Mouse (Mus musculus) embryonic facial prominence, embryonic 15.5 days (tissue): ENCODE measurements around the gene Gpcpd1. TPM values are rescaled to one million over a fixed set of nuclear protein-coding genes. Genes with fewer than 3 reads are reported as not detected.

Source experiments
- ATAC-seq: fragments of 200-750 bp; cut with Nextera tagmentation; 2 replicates; pipeline ENCODE4 v1.8.0; 2017; ENCODE audit warnings: low read depth, moderate TSS enrichment; ENCODE audit not compliant: insufficient number of reproducible peaks, low FRiP score, low TSS enrichment
- H3K27ac ChIP-seq: fragments of 300-500 bp; sonication (generic); replicated peaks from 2 replicates; pipeline ENCODE4 v1.5.1; 2015; ENCODE audit warnings: mild to moderate bottlenecking, inconsistent platforms
- H3K27me3 ChIP-seq: fragments of 300-500 bp; sonication (generic); 2 replicates; pipeline ENCODE4 v1.6.1; 2015; ENCODE audit warnings: inconsistent platforms
- H3K36me3 ChIP-seq: fragments of 300-500 bp; sonication (generic); 2 replicates; pipeline ENCODE4 v1.6.1; 2015; ENCODE audit warnings: mild to moderate bottlenecking, inconsistent platforms
- H3K4me1 ChIP-seq: fragments of 300-500 bp; sonication (generic); 2 replicates; pipeline ENCODE4 v1.6.1; 2015; ENCODE audit warnings: inconsistent platforms
- H3K4me2 ChIP-seq: fragments of 300-500 bp; sonication (generic); replicated peaks from 2 replicates; pipeline ENCODE4 v1.6.1; 2015; ENCODE audit warnings: mild to moderate bottlenecking, inconsistent platforms
- H3K4me3 ChIP-seq: fragments of 300-500 bp; sonication (generic); replicated peaks from 2 replicates; pipeline ENCODE4 v1.5.1; 2015; ENCODE audit warnings: mild to moderate bottlenecking, inconsistent platforms
- H3K9ac ChIP-seq: fragments of 300-500 bp; sonication (generic); 2 replicates; pipeline ENCODE4 v1.6.1; 2015; ENCODE audit warnings: inconsistent platforms
- H3K9me3 ChIP-seq: fragments of 300-500 bp; sonication (generic); replicated peaks from 2 replicates; pipeline ENCODE4 v1.6.1; 2016; ENCODE audit warnings: inconsistent platforms
- WGBS: fragments of 180-500 bp; shearing (Covaris S2); methylation state at CpG from one replicate; pipeline ENCODE4 v1.1.7; 2015; 5-methylcytosine and 5-hydroxymethylcytosine counted together
- polyA plus RNA-seq: library from polyadenylated mRNA; unstranded; fragments of >200 nt; fragmentation: Nextera tagmentation; extraction: Ambion mirVana; gene quantifications from 2 replicates; pipeline ENCODE4 v1.2.1, GENCODE M21; 2015

Gene Gpcpd1
- polyA plus RNA-seq, 1 experiment from 2014 or later, result 48.3 TPM

DNA sequence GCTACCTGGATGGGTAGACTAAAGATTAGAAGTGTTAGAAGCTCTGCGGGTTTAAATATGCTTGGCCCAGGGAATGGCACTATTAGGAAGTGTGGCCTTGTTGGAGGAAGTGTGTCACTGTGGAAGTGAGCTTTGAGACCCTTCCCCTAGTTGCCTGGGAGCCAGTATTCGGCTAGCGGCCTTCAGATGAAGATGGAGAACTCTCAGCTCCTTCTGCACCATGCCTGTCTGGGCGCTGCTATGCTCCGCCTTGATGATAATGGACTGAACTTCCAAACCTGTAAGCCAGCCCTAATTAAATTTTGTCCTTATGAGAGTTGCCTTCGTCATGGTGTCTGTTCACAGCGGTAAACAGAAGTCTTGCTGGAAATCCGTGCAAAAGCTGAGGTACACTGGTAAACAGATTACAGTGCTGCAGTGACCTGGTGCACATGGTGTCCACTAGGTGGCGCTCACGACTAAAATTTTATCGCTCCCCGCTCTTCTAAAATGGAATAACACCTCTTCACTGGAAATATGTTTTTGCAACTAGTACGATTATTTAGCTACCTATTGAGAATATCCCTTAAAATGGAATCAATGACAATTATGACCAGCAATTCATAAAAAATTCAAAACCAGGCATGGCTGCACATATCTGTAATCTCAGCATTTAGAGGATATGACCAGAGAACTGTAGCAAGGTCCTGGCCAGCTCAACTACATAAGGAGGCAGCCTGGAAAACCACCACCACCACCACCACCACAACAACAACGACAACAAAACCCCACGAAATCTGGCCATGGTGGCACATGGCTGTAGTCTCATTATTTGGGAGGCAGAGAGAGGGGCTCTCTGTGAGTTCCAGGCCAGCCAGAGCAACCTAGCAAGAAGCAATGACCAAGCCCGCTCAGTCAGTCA, 71.1 kb downstream of the Gpcpd1 start:
- Histone ChIP-seq H3K4me1 (peaks cover 13% of the 10 kb centered on the region), H3K9ac (no peak overlapping the region), H3K27ac (no peak overlapping the region), H3K9me3 (no peaks in the 10 kb centered on the region), H3K4me2 (no peak overlapping the region), H3K27me3 (no peaks in the 10 kb centered on the region), H3K36me3 (no peaks in the 10 kb centered on the region), H3K4me3 (no peak overlapping the region)
- WGBS, result 31% methylated on average over 16 of the region's 16 CpGs
- no peak for ATAC-seq

DNA sequence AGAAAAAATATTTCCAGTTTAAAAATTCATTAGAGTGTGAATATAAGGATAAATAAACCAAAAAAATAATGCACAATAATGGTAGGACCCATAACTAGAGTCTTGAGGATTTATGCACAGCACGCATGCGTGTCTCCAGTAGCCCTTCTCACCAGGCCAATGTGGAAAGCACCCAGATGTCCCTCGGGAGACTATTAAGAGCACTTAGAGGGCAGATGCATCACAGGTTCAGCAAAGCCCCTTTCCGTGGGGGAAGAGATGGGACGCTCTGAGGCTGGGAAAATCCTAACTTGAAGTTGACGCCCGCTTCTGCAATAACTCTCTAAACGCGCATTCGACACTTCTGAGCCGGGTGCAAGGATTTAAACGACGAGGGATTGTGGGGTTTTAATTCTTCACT, 71.9 kb downstream of the Gpcpd1 start:
- H3K4me2 ChIP-seq, result no peak overlapping the region
- no peak overlapping the region for H3K4me3 ChIP-seq
- no peak for ATAC-seq
- 85% methylated on average over 13 of the region's 13 CpGs for WGBS
- H3K36me3 ChIP-seq, result no peaks in the 10 kb centered on the region
- H3K27me3 ChIP-seq, result no peaks in the 10 kb centered on the region
- H3K9me3 ChIP-seq, result no peaks in the 10 kb centered on the region
- no peak overlapping the region for H3K9ac ChIP-seq
- H3K27ac ChIP-seq, result no peak overlapping the region
- H3K4me1 ChIP-seq, result peaks cover 13% of the 10 kb centered on the region

DNA sequence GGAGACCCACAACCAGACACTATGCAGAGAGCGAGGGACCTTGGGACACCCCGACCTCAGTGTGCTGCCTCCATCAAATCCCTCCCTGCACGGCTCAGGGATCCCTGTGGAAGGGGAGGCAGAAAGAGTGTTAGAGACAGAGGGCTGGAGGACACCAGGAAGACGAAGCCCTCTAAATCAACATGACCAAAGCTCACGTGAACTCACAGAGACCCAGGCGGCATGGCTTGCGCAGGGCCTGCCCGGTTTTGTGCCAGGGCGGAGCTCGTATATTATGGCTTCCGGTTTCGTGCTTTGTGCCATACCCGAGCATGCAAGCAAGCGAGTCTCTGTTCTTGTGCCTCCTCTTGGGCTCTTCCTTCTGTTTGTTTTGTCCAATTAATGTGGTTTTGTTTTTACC, 72.5 kb downstream of the Gpcpd1 start:
- H3K4me2 ChIP-seq, result no peak overlapping the region
- H3K27me3 ChIP-seq, result no peaks in the 10 kb centered on the region
- peaks cover 13% of the 10 kb centered on the region for H3K4me1 ChIP-seq
- H3K27ac ChIP-seq, result no peak overlapping the region
- H3K36me3 ChIP-seq, result no peaks in the 10 kb centered on the region
- no peaks in the 10 kb centered on the region for H3K9me3 ChIP-seq
- no peak for ATAC-seq
- no peak overlapping the region for H3K4me3 ChIP-seq
- no peak overlapping the region for H3K9ac ChIP-seq
- WGBS, result 87% methylated on average over 14 of the region's 14 CpGs

DNA sequence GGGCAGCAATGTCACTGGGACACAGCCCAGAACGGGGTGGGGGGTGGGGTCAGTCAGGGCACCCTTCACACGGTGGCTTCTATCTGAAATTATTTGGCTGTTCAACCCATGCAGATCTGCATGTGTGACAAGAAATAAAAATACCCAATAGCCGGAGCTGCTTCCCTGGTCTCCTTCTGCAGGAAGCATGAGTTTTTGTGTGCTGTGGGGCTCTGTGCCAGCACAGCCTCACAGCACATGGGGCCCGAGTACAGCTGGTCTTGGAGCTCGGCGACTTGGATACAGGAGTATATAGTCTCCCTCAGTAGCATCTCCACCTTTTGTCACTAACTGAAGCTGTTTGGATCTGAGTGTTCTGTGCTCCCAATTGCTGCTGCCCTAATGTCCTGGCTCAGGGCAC, 73.2 kb downstream of the Gpcpd1 start:
- H3K27me3 ChIP-seq, result no peaks in the 10 kb centered on the region
- H3K9me3 ChIP-seq, result no peaks in the 10 kb centered on the region
- peaks cover 13% of the 10 kb centered on the region for H3K4me1 ChIP-seq
- H3K4me3 ChIP-seq, result no peak overlapping the region
- no peaks in the 10 kb centered on the region for H3K36me3 ChIP-seq
- H3K4me2 ChIP-seq, result no peak overlapping the region
- ATAC-seq, result no peak
- WGBS, result 45% methylated on average over 6 of the region's 6 CpGs
- no peak overlapping the region for H3K27ac ChIP-seq
- no peak overlapping the region for H3K9ac ChIP-seq

DNA sequence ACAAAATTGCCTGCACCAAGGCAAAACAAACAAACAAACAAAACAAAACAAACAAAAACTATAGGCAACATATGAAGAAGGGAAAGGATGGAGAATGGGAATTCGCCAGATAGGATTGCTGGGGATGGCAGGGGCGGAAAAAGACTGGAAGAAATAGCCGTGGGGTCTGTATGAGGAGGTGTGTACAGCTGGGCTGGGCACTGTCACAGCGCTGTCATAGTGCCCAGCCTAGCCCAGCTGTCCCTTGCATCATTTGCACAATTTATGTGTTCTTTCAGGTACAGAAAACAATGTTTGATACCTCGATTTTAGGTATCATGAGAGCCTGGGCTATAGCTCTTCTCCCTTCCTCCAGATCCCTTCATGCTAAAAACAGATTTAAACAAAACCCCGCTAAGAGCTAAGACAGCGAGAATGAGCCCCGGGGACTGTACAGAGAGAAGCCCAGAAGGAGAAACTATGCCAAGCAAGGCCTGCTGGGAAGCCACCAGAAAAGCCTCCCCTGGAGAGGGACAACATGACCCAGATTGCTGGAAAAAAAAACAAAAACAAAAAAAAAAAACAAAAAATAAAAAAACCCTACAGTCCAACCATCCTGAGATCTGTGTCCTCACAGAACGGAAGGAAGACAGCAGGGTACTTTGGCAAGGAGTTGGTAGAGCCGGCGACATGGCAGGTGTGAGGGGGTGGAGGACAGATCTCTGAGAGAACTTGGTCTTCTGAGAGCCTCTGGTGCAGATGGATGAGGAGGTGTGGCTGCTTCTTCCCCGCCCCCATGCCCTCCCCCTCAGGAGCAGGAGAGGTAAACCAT, 74.0 kb downstream of the Gpcpd1 start:
- ATAC-seq, result no peak
- no peak overlapping the region for H3K9ac ChIP-seq
- no peaks in the 10 kb centered on the region for H3K9me3 ChIP-seq
- no peaks in the 10 kb centered on the region for H3K27me3 ChIP-seq
- H3K4me2 ChIP-seq, result no peak overlapping the region
- no peaks in the 10 kb centered on the region for H3K36me3 ChIP-seq
- no peak overlapping the region for H3K27ac ChIP-seq
- WGBS, result 61% methylated on average over 12 of the region's 12 CpGs
- peaks cover 13% of the 10 kb centered on the region for H3K4me1 ChIP-seq
- no peak overlapping the region for H3K4me3 ChIP-seq

DNA sequence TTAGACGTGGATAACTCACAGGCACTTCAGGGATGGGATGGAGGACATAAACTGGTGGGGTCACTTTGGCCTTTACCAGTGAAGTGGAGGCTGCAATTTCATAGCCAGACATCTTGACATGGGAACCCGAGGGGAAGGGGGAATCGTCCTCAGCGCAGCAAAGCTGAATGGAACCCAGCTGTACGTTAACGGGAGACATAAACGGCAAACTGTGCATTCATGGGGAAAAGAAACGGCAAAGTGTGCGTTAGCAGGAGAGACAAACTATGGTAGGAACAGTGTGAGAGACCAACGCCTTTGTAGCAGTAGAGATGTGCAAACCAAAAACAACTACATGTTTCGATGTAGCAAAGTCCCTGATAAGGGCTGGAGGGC, 74.6 kb downstream of the Gpcpd1 start:
- H3K9ac ChIP-seq, result no peak overlapping the region

DNA sequence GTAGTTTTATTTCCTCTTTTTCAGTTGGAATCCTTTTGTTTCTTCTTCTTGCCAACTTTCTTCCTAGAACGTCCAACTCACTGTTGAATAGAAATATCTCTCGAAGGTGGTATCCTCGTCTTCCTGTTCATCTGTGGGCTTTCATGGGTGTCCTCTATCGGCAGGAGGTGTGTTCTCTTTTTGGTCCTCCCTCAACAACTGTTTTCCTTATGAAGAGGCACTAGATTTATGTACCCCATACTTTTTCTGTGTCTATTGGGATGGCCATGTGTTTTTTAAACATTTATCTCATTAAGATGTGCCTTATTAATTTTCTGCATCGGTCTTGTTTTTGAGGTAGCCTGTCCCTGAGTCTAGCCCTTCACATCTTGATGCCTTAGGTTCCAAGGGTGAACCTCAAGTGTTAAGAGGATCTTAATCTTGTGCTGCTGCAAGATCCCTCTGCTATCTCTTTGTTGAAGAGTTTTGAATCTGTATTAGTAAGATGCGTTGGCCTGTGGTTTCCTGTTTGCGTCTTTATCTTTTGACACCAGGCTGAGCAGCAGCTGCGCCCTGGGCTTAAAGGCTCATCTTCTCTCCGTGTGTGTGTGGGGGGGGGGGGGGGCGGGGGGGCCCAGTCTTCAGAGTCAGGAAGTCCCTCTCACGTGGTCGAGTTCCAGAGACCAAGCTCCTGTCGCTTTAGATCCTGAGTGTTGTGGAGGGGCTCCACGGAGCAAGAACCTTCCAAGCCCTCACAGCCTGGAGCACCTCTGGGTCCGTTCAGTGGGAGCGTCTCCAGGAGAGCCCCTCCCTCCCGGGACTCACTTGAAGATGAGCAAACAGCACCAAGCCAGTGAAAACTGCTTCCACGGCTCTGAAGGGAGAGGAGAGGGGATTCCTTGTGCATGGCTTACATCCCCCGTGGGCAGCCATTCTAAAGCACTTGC, 75.2 kb downstream of the Gpcpd1 start:
- no peak for ATAC-seq
- peaks cover 15% of the 10 kb centered on the region for H3K4me1 ChIP-seq
- H3K9ac ChIP-seq, result no peak overlapping the region
- WGBS, result 29% methylated on average over 19 of the region's 19 CpGs
- no peaks in the 10 kb centered on the region for H3K36me3 ChIP-seq
- H3K27me3 ChIP-seq, result no peaks in the 10 kb centered on the region
- H3K27ac ChIP-seq, result no peak overlapping the region
- H3K4me2 ChIP-seq, result peak overlapping the region; percentile 24; the same call in 1 of the 2 replicates
- H3K9me3 ChIP-seq, result no peaks in the 10 kb centered on the region
- H3K4me3 ChIP-seq, result no peak overlapping the region

More for the DNA sequence above, 74.6 kb downstream of the Gpcpd1 start:
- no peaks in the 10 kb centered on the region for H3K9me3 ChIP-seq
- H3K27me3 ChIP-seq, result no peaks in the 10 kb centered on the region
- ATAC-seq, result no peak
- WGBS, result 53% methylated on average over 11 of the region's 11 CpGs
- H3K4me2 ChIP-seq, result peak overlapping the region; percentile 24; the same call in 1 of the 2 replicates
- peaks cover 13% of the 10 kb centered on the region for H3K4me1 ChIP-seq
- no peaks in the 10 kb centered on the region for H3K36me3 ChIP-seq
- no peak overlapping the region for H3K27ac ChIP-seq
- H3K4me3 ChIP-seq, result no peak overlapping the region

DNA sequence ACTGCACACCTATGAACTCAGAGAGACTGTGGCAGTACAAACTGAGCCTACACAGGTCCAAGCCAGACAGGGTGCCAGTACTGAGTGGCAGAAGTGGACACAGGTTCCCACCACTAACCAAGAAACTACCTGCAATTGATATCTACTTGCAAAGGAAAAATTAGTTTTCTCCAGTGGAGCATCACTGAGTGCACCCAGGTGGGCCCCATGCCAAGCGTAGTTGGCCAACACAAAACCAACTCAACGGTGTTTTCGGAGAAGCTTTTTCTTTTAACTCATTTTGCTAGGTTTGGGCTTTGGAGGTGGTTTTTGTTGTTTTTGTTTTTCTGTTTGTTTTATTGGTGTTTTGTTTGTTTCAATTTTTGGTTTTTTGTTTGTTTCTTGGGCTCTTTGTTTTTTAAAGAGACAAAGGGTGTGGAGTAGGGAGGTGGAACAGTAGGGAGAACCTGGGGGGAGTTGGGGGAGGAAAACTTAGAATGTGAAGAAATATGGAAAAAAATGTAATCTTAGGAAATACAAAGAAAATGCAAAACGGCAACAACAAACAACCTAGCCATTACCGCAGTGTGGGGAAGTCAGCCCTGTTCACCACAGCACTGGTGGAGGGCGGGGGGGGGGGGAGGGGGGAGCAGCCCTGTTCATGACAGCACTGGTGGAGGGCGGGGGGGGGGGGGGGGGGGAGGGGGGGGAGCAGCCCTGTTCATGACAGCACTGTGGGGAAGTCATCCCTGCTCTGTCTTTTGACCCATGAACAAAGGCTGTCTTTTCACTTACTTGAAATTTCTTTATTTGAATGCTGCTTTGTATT, 76.3 kb downstream of the Gpcpd1 start:
- WGBS, result 90% methylated on average over 5 of the region's 7 CpGs
- Histone ChIP-seq H3K4me1 (peaks cover 20% of the 10 kb centered on the region), H3K36me3 (no peaks in the 10 kb centered on the region), H3K4me3 (no peak overlapping the region), H3K9ac (no peak overlapping the region), H3K27ac (no peak overlapping the region), H3K4me2 (no peak overlapping the region), H3K27me3 (no peaks in the 10 kb centered on the region), H3K9me3 (no peaks in the 10 kb centered on the region)
- ATAC-seq, result no peak

DNA sequence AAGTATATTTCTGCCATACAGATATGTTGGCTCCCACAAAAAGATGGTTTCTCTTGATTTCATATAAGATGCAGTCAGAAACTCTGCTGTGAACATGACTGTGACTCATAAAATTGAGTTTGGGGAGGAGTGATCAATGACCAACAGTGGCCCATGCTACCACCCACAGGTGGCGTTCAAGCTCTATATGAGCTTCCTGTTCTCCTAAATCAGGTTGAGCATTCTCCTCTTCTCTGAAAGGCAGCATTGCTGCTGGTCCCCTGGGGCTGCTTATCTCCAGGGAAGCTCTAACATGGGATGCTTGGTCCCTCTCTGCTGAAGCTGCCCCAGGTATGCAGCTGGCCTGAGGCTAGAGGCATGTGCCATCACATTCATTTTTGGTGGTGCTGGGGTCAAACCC, 77.8 kb downstream of the Gpcpd1 start:
- Histone ChIP-seq H3K4me1 (peaks cover 20% of the 10 kb centered on the region), H3K36me3 (no peaks in the 10 kb centered on the region), H3K27me3 (no peaks in the 10 kb centered on the region), H3K4me3 (no peak overlapping the region), H3K9me3 (no peaks in the 10 kb centered on the region), H3K4me2 (no peak overlapping the region), H3K9ac (no peak overlapping the region), H3K27ac (no peak overlapping the region)
- ATAC-seq, result no peak
- WGBS, result 87% methylated on average over 1 of the region's 1 CpGs

DNA sequence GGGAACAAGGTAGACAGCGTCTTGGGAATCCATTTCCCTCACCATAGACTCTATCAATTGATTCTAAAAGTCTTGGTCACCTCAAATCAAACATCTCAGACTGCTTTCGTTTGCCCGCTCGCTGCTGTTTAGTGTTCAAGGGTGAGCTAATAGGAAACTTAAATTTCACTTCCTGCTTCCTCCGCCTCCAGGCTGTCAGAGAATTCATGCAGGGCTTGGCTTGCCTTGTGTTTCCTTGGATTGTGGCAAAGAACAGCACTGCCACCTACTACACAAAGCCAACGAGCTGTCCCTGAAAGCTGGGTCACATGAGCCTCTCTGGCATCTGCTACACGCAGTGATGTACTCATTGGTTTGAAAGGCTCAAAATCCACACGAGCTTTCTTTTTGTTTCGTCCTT, 78.3 kb downstream of the Gpcpd1 start:
- no peak overlapping the region for H3K27ac ChIP-seq
- peaks cover 18% of the 10 kb centered on the region for H3K4me1 ChIP-seq
- no peak for ATAC-seq
- H3K9ac ChIP-seq, result no peak overlapping the region
- no peaks in the 10 kb centered on the region for H3K36me3 ChIP-seq
- 72% methylated on average over 9 of the region's 9 CpGs for WGBS
- H3K9me3 ChIP-seq, result no peaks in the 10 kb centered on the region
- H3K4me3 ChIP-seq, result no peak overlapping the region
- H3K4me2 ChIP-seq, result no peak overlapping the region
- no peaks in the 10 kb centered on the region for H3K27me3 ChIP-seq
